Mouse (Mus musculus) midbrain, embryonic 14.5 days (tissue): ENCODE data around the gene Zcchc14. TPM values are rescaled to one million over a fixed set of nuclear protein-coding genes. Genes with fewer than 3 reads are reported as not detected.
"Not testable (repeated sequence)": the region's sequence is repeated elsewhere in the genome, so short reads cannot be mapped to it uniquely, and the experiment has no call there.

Experiments
- ATAC-seq: fragments of 200-750 bp; cut with Nextera tagmentation; 2 replicates; pipeline ENCODE4 v1.8.0; 2017; ENCODE audit warnings: moderate number of reproducible peaks, moderate library complexity; ENCODE audit not compliant: low FRiP score, low TSS enrichment
- DNase-seq: peaks from one replicate; pipeline ENCODE4 v3.0.0-alpha.2; 2015
- H3K27ac ChIP-seq: fragments of 300-500 bp; sonication (generic); replicated peaks from 2 replicates; pipeline ENCODE4 v1.5.1; 2014; ENCODE audit warnings: mild to moderate bottlenecking, low read depth, low read length, moderate library complexity
- H3K27me3 ChIP-seq: fragments of 300-500 bp; sonication (generic); 2 replicates; pipeline ENCODE4 v1.6.1; 2014; ENCODE audit warnings: low read length, control low read depth, mixed read lengths; ENCODE audit not compliant: control insufficient read depth, insufficient read depth
- H3K36me3 ChIP-seq: fragments of 300-500 bp; sonication (generic); 2 replicates; pipeline ENCODE4 v1.6.1; 2014; ENCODE audit warnings: low read length, control low read depth; ENCODE audit not compliant: control insufficient read depth, insufficient read depth
- H3K4me1 ChIP-seq: fragments of 300-500 bp; sonication (generic); 2 replicates; pipeline ENCODE4 v1.6.1; 2014; ENCODE audit warnings: mild to moderate bottlenecking, antibody characterized with exemption, low read length, control low read depth; ENCODE audit not compliant: control insufficient read depth, insufficient read depth
- H3K4me2 ChIP-seq: fragments of 300-500 bp; sonication (generic); 2 replicates; pipeline ENCODE4 v1.6.1; 2014; ENCODE audit warnings: mild to moderate bottlenecking, low read length, moderate library complexity
- H3K4me3 ChIP-seq: fragments of 300-500 bp; sonication (generic); replicated peaks from 2 replicates; pipeline ENCODE4 v1.5.1; 2014; ENCODE audit warnings: low read depth, low read length
- H3K9ac ChIP-seq: fragments of 300-500 bp; sonication (generic); replicated peaks from 2 replicates; pipeline ENCODE4 v1.6.1; 2014; ENCODE audit warnings: mild to moderate bottlenecking, low read length, moderate library complexity
- H3K9me3 ChIP-seq: fragments of 300-500 bp; sonication (generic); 2 replicates; pipeline ENCODE4 v1.6.1; 2016; ENCODE audit warnings: low read length, control low read depth, mixed read lengths; ENCODE audit not compliant: control insufficient read depth
- WGBS: fragments of 180-500 bp; shearing (Covaris S2); extraction: QIAGEN DNeasy Blood & Tissue Kit; methylation state at CpG from one replicate; pipeline ENCODE4 v1.1.7; 2014; 5-methylcytosine and 5-hydroxymethylcytosine counted together
- polyA plus RNA-seq: library from polyadenylated mRNA; unstranded; fragments of >200 nt; fragmentation: Nextera tagmentation; extraction: Ambion mirVana; gene quantifications from 2 replicates; pipeline ENCODE4 v1.2.1, GENCODE M21; 2014

The Zcchc14 gene
- polyA plus RNA-seq, 1 experiment from 2014 or later, result 43.4 TPM

DNA sequence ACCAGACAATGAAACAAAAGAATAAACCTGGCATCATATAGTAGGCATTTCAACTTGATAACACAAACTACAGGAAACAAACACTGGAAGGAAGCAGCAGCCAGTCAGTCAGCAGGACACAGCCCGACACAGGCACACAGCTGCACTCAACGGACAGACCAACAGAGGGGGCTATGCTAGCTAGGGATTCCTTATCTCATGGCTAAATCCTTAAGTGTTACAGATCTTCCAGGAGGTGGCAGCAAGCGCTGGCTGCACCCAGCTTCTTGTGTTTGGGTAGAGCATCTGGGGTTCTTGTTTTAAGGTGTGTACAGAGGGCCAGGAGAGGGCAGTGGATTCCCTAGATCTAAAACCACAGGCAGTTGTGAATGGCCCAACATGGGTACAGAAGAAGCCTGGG lies 49.8 kb downstream of the Zcchc14 start:
- DNase-seq, result peak; percentile 83
- Histone ChIP-seq H3K27me3 (no peaks in the 10 kb centered on the region), H3K9me3 (no peaks in the 10 kb centered on the region), H3K4me2 (no peak overlapping the region), H3K4me1 (no peaks in the 10 kb centered on the region), H3K9ac (no peak overlapping the region), H3K27ac (no peak overlapping the region), H3K4me3 (no peak overlapping the region), H3K36me3 (peaks cover 95% of the 10 kb centered on the region)
- WGBS, result 38% methylated on average over 3 of the region's 3 CpGs
- no peak for ATAC-seq

GRCm38 (mm10) chr8:121602411-121602810 lies 50.3 kb downstream of the Zcchc14 start:
- Histone ChIP-seq H3K4me3 (no peak overlapping the region), H3K9me3 (no peaks in the 10 kb centered on the region), H3K4me2 (no peak overlapping the region), H3K9ac (no peak overlapping the region), H3K4me1 (no peaks in the 10 kb centered on the region), H3K27me3 (no peaks in the 10 kb centered on the region), H3K27ac (no peak overlapping the region), H3K36me3 (peaks cover 95% of the 10 kb centered on the region)
- WGBS, result 92% methylated on average over 12 of the region's 12 CpGs
- no peak for DNase-seq
- no peak for ATAC-seq

DNA sequence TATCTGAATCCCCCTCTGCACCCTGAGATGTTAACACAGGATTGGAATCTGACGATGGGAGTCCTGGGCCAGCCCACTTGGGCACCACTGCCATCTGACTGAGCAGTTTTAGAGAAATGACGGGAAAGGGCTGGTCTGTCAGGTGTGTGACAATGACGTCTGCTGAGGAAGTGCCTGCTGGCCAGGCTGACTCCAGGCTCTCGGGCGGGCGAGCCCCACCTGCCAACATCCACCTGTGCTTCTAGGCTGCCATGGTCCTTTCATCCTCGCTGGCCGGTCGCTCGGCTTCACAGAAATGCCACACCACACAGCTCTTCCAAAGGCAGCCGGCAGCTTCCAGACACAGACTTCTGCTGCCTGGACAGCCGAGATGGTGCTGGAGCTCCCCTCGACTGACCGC lies 52.9 kb downstream of the Zcchc14 start:
- Histone ChIP-seq H3K9ac (no peak overlapping the region), H3K4me2 (no peak overlapping the region), H3K9me3 (no peaks in the 10 kb centered on the region), H3K36me3 (peaks cover 91% of the 10 kb centered on the region), H3K4me1 (no peaks in the 10 kb centered on the region), H3K27ac (no peak overlapping the region), H3K27me3 (no peaks in the 10 kb centered on the region), H3K4me3 (no peak overlapping the region)
- WGBS, result 93% methylated on average over 14 of the region's 14 CpGs
- DNase-seq, result no peak
- no peak for ATAC-seq

- ATAC-seq, result peak; percentile 67; the same call in 1 of the 2 replicates
- Histone ChIP-seq H3K9ac (no peak overlapping the region), H3K9me3 (no peaks in the 10 kb centered on the region), H3K27ac (no peak overlapping the region), H3K4me1 (no peaks in the 10 kb centered on the region), H3K36me3 (peaks cover 91% of the 10 kb centered on the region), H3K27me3 (no peaks in the 10 kb centered on the region), H3K4me3 (no peak overlapping the region), H3K4me2 (no peak overlapping the region)
- peak; percentile 86 for DNase-seq
- 35% methylated on average over 7 of the region's 7 CpGs for WGBS
Observed at GRCm38 (mm10) chr8:121598892-121599291, 53.8 kb downstream of the Zcchc14 start.

DNA sequence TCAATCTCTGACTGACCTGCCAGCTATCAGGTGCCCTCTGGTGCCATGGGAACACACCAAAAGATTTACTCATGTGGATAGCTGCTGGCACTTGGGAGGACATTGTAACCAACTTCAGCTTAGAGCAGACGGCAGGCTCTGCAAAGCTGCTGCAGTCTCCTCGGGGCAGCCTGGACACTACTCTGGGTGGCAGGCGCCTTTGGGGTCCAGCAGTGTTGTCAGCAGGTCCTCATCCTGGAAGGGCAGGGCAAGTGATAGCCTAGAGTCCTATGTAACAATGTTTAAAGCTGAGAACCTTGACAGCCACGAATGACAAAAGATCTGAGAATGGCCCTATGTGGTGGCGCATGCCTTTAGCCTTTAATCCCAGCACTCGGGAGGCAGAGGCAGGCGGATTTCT lies 54.5 kb downstream of the Zcchc14 start:
- Histone ChIP-seq H3K27ac (no peak overlapping the region), H3K4me2 (no peak overlapping the region), H3K27me3 (no peaks in the 10 kb centered on the region), H3K9me3 (no peaks in the 10 kb centered on the region), H3K4me1 (no peaks in the 10 kb centered on the region), H3K36me3 (peaks cover 89% of the 10 kb centered on the region), H3K4me3 (no peak overlapping the region), H3K9ac (no peak overlapping the region)
- WGBS, result 91% methylated on average over 7 of the region's 7 CpGs
- no peak for ATAC-seq
- no peak for DNase-seq

GRCm38 (mm10) chr8:121597492-121597891 lies 55.2 kb downstream of the Zcchc14 start:
- H3K4me1 ChIP-seq, H3K9me3 ChIP-seq, H3K4me2 ChIP-seq, H3K4me3 ChIP-seq, H3K27ac ChIP-seq, H3K9ac ChIP-seq, DNase-seq, ATAC-seq, H3K27me3 ChIP-seq: not testable (repeated sequence)
- 80% methylated on average over 2 of the region's 2 CpGs for WGBS
- H3K36me3 ChIP-seq, result peaks cover 82% of the 10 kb centered on the region

DNA sequence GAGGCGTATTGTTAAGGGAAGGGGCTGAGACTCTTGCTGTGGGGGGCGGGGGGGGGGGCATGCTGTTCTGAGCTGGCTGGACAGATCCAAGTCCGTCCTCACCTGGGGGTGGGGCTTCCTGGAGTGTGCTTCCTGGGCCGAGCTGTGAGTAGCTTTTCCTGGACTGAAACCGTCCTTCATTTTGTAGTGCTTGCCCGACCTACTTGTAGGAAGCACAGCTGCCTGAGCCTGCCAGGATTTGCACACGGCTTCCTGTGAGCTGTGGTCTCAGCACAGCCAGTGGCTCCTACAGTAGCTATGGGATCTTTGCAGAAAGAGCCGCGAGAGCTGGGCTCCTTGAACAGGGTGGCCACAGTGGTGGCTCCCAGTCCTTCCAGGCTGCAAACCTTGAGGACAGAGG lies 58.7 kb downstream of the Zcchc14 start:
- Histone ChIP-seq H3K9me3 (no peaks in the 10 kb centered on the region), H3K36me3 (peaks cover 47% of the 10 kb centered on the region), H3K4me1 (peaks cover 23% of the 10 kb centered on the region), H3K27me3 (no peaks in the 10 kb centered on the region), H3K27ac (no peak overlapping the region), H3K4me3 (no peak overlapping the region), H3K9ac (no peak overlapping the region), H3K4me2 (no peak overlapping the region)
- 88% methylated on average over 9 of the region's 9 CpGs for WGBS
- DNase-seq, result no peak
- no peak for ATAC-seq

DNA sequence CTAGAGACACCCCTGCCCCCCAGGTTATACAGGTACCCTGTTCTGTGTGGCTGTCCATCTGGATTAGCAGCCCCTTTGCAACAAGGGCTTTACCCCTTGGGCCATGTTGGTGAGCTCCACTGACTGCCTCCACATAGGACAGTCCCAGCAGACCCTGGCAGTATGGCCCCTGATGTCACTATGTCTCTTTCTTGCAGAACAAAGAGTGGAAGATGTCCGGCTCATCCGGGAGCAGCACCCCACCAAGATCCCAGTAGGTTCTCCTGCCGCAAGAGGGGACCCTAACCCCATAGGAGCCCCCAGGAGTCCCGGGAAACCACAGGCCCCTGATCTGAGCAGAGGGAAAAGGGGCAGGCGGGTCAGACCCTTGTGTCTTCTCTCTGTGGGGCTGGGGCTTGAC lies 59.4 kb downstream of the Zcchc14 start:
- Histone ChIP-seq H3K9ac (no peak overlapping the region), H3K27ac (no peak overlapping the region), H3K4me3 (no peak overlapping the region), H3K27me3 (no peaks in the 10 kb centered on the region), H3K36me3 (peaks cover 45% of the 10 kb centered on the region), H3K4me1 (peaks cover 23% of the 10 kb centered on the region), H3K4me2 (no peak overlapping the region), H3K9me3 (no peaks in the 10 kb centered on the region)
- 92% methylated on average over 5 of the region's 5 CpGs for WGBS
- ATAC-seq, result no peak
- no peak for DNase-seq

DNA sequence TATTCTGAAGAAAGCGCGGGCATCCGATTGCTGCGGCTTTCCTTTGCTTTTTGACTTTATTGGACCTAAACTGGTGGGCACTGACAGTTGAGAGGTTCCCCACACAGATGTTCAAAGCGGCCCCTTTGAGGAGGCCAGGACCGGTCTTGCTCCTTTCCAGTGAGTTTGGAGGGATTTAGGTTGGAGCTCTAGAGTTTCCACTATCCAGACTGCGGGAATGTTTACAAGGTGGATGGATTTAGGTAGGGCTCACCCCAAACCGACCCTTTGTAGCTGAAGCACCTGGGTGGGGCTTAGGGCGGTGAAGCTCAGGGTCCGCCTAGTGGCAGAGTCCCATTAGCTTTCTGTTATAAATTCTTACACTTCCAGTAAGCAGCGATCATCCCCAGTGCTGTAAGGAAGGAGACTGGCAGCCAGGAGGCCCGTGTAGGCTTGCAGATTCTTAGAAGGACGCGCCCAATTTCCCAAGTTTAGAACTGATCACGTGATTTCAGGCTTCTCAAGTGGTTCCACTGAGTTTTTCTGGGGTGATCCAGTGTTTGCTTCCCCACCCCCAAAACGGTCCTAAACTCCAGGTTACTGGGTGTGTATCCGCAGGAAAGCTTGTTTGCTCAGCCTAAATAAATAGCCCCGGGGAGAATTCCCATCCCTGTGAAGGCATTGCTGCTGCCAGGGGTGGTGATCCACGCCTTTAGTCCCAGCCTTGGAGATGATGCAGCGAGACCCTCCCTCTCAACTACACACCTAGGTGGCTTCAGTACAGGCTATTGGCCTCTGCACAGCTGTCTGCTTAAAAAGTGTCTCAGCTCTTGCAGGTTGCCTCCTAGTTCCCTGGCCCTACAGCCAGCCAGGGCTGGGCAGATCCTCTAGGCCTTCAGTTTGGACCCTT lies 61.3 kb downstream of the Zcchc14 start:
- peak overlapping the region; percentile 78; the same call in 1 of the 2 replicates for H3K27ac ChIP-seq
- 18% methylated on average over 20 of the region's 20 CpGs for WGBS
- H3K9ac ChIP-seq, result peak overlapping the region; percentile 88
- peak overlapping the region; percentile 93 for H3K4me2 ChIP-seq
- H3K9me3 ChIP-seq, result no peaks in the 10 kb centered on the region
- peak overlapping the region; percentile 92 for H3K4me3 ChIP-seq
- peak; percentile 67 for DNase-seq
- no peaks in the 10 kb centered on the region for H3K27me3 ChIP-seq
- no peak for ATAC-seq
- H3K4me1 ChIP-seq, result peaks cover 23% of the 10 kb centered on the region
- peaks cover 28% of the 10 kb centered on the region for H3K36me3 ChIP-seq
